27 mouse cellular contexts compared by ENCODE assay signal in the genomic region with DNA sequence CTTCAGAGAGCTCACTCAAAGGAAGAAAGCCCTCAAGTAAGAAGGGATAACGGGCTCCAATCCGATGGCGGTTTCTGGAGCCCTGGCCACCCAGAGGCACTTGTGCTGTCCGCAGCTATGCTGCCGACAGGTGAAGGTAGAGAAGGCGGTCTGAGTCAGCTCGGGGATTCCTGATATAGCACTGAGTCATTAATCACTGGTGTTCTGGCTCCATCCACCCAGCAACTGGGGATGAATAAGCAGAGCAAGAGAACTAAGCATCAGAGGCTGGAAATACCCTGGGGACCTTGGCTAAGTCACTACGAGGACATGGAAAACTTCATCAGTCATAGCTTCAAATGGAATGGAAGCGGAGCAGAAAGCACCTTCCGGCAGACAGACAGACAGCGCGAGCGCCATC.
DNase-seq lines count a peak whose midpoint lies in the region; ATAC-seq and TF ChIP-seq lines count a peak whose summit lies in the region.
"Had no signal": no experiment of that assay in that cellular context is flagged by ENCODE, and none has a peak within 500 bp of the region (broad histone marks: within the 10 kb centered on the region; RNA-seq: fewer than 3 reads in every experiment).

No protein-coding gene starts in this region.

- H3ac ChIP-seq in C2C12 (ENCODE audit: control insufficient read depth, insufficient read length, low read depth), result no peak overlapping the region

- no peaks in the 10 kb centered on the region for H3K36me3 ChIP-seq in C2C12 (ENCODE audit: control insufficient read depth, insufficient read depth)
- H3K36me3 ChIP-seq in intestine, postnatal 0 days (ENCODE audit: control insufficient read depth, insufficient read depth), result no peaks in the 10 kb centered on the region
- H3K36me3 ChIP-seq: embryonic facial prominence, embryonic 12.5 days; forebrain, embryonic 12.5 days; heart, embryonic 10.5 days; hindbrain, embryonic 10.5 days; intestine, embryonic 15.5 days; limb, embryonic 12.5 days; liver, embryonic 12.5 days; midbrain, embryonic 13.5 days; neural tube, embryonic 12.5 days had no signal

- peak; percentile 7; the same call in 1 of the 2 replicates for TF ChIP-seq CTCF in gastrocnemius, adult 2 months (IDR thresholded peaks at IDR 0.05)
- TF ChIP-seq CTCF in C2C12 (IDR thresholded peaks at IDR 0.05; ENCODE audit: control insufficient read depth, insufficient read depth, insufficient read length), result no peak
- TF ChIP-seq CTCF in intestine, postnatal 0 days (IDR thresholded peaks at IDR 0.05; ENCODE audit: low read depth), result no peak

- H3K9me3 ChIP-seq in intestine, postnatal 0 days (ENCODE audit: control insufficient read depth), result no peaks in the 10 kb centered on the region
- H3K9me3 ChIP-seq: embryonic facial prominence, embryonic 12.5 days; forebrain, embryonic 12.5 days; heart, embryonic 10.5 days; hindbrain, embryonic 10.5 days; intestine, embryonic 15.5 days; limb, embryonic 12.5 days; liver, embryonic 12.5 days; midbrain, embryonic 13.5 days; neural tube, embryonic 12.5 days had no signal

- H3K9ac ChIP-seq in intestine, postnatal 0 days (ENCODE audit: low read depth, low read length), result no peak overlapping the region
- H3K9ac ChIP-seq: embryonic facial prominence, embryonic 12.5 days; forebrain, embryonic 12.5 days; intestine, embryonic 15.5 days; limb, embryonic 12.5 days; liver, embryonic 12.5 days; midbrain, embryonic 13.5 days; neural tube, embryonic 12.5 days had no signal

- intact Hi-C loops in gastrocnemius, adult 2 months (cut with DNase I), result no loop called here

- no peak overlapping the region for H3K4me3 ChIP-seq in gastrocnemius, adult 2 months
- no peak overlapping the region for H3K4me3 ChIP-seq in C2C12 (ENCODE audit: insufficient read depth, poor library complexity, severe bottlenecking)
- no peak overlapping the region for H3K4me3 ChIP-seq in intestine, postnatal 0 days (ENCODE audit: low read depth, low read length)
- H3K4me3 ChIP-seq: embryonic facial prominence, embryonic 12.5 days; forebrain, embryonic 12.5 days; heart, embryonic 10.5 days; hindbrain, embryonic 10.5 days; intestine, embryonic 15.5 days; limb, embryonic 12.5 days; liver, embryonic 12.5 days; megakaryocyte, embryonic 14.5 days; midbrain, embryonic 13.5 days; neural tube, embryonic 12.5 days had no signal

- 91% methylated on average over 13 of the region's 13 CpGs for WGBS in intestine, postnatal 0 days

- H3K4me1 ChIP-seq in intestine, postnatal 0 days (replicated peaks; ENCODE audit: control insufficient read depth, insufficient read depth, low read length), result no peaks in the 10 kb centered on the region
- H3K4me1 ChIP-seq: forebrain, embryonic 12.5 days; hindbrain, embryonic 10.5 days; midbrain, embryonic 13.5 days; neural tube, embryonic 12.5 days had no signal

- H3K27ac ChIP-seq in gastrocnemius, adult 2 months, result peak overlapping the region; percentile 51
- no peak overlapping the region for H3K27ac ChIP-seq in intestine, postnatal 0 days (ENCODE audit: low read depth, low read length)
- H3K27ac ChIP-seq: embryonic facial prominence, embryonic 12.5 days; forebrain, embryonic 12.5 days; heart, embryonic 10.5 days; hindbrain, embryonic 10.5 days; intestine, embryonic 15.5 days; limb, embryonic 12.5 days; liver, embryonic 12.5 days; midbrain, embryonic 13.5 days; neural tube, embryonic 12.5 days; stomach, postnatal 0 days had no signal

- H3K4me2 ChIP-seq in intestine, postnatal 0 days (replicated peaks; ENCODE audit: low read depth), result no peak overlapping the region
- H3K4me2 ChIP-seq: embryonic facial prominence, embryonic 12.5 days; forebrain, embryonic 12.5 days; intestine, embryonic 15.5 days; limb, embryonic 12.5 days; liver, embryonic 12.5 days; midbrain, embryonic 13.5 days; neural tube, embryonic 12.5 days had no signal

- no peaks in the 10 kb centered on the region for H3K79me2 ChIP-seq in C2C12 (ENCODE audit: control insufficient read depth, insufficient read depth)

- no peak for ATAC-seq in intestine, postnatal 0 days
- ATAC-seq: hindbrain, embryonic 16.5 days; intestine, embryonic 15.5 days; liver, embryonic 12.5 days; midbrain, embryonic 13.5 days had no signal

- H3K79me3 ChIP-seq in C2C12 (ENCODE audit: low read depth), result no peaks in the 10 kb centered on the region

- no peaks in the 10 kb centered on the region for H3K27me3 ChIP-seq in C2C12 (ENCODE audit: control insufficient read depth, insufficient read depth, insufficient read length)
- no peaks in the 10 kb centered on the region for H3K27me3 ChIP-seq in intestine, postnatal 0 days (replicated peaks; ENCODE audit: control insufficient read depth, insufficient read depth, low read length)
- H3K27me3 ChIP-seq: embryonic facial prominence, embryonic 12.5 days; forebrain, embryonic 12.5 days; intestine, embryonic 15.5 days; limb, embryonic 12.5 days; megakaryocyte, embryonic 14.5 days; midbrain, embryonic 13.5 days; neural tube, embryonic 12.5 days had no signal

- peak; percentile 65 for DNase-seq in gastrocnemius, adult 2 months
- no peak for DNase-seq in gastrocnemius, postnatal 4 days (ENCODE audit: low spot score in 2 of 2)
- peak; percentile 39 for DNase-seq in adrenal gland, postnatal 10 days
- peak; percentile 58 for DNase-seq in gastrocnemius, postnatal 25 days
- no peak for DNase-seq in layer of hippocampus, adult 9-11 months
- DNase-seq in lung, postnatal 36 days, result no peak
- DNase-seq: cerebellum, adult 18-20 months; cerebellum, postnatal 14 days; kidney, postnatal 25 days; lung, adult 18-20 months; lung, postnatal 10 days; thymus, adult 2 months; thymus, postnatal 4 days had no signal

TF ChIP-seq in C2C12, 6 proteins besides CTCF, POLR2A, EP300 and RAD21:
- TF ChIP-seq MYOG (IDR thresholded peaks at IDR 0.05; ENCODE audit: control insufficient read depth, extremely low read depth, insufficient read length) (no peak), MYOD1 (IDR thresholded peaks at IDR 0.05; ENCODE audit: control insufficient read depth, insufficient read length, low read depth) (peak; percentile 81), USF1 (IDR thresholded peaks at IDR 0.05; ENCODE audit: low read depth) (no peak), FOSL1 (IDR thresholded peaks at IDR 0.05; ENCODE audit: insufficient read depth, low read length, poor library complexity, severe bottlenecking) (peak; percentile 7)

Comparison
In these comparisons a context has a peak if more than half of its experiments do, and no peak if none do; other contexts are left out.
1. DNase-seq: peak in gastrocnemius, adult 2 months (single experiment), adrenal gland, postnatal 10 days (single experiment) and gastrocnemius, postnatal 25 days (single experiment); none in gastrocnemius, postnatal 4 days (0 of 2), layer of hippocampus, adult 9-11 months (single experiment) and lung, postnatal 36 days (single experiment).